Mouse (Mus musculus) brain, embryonic 14.5 days (tissue): ENCODE results near the gene Retreg1. TPM values are rescaled to one million over a fixed set of nuclear protein-coding genes. Genes with fewer than 3 reads are reported as not detected.

ENCODE experiments used
- DNase-seq: peaks from one replicate; pipeline ENCODE4 v3.0.0-alpha.2; 2011; ENCODE audit warnings: low read depth
- CTCF ChIP-seq: fragments of 200-500 bp; IDR thresholded peaks from 2 replicates; pipeline ENCODE4 v1.5.1; 2012; ENCODE audit warnings: inconsistent platforms, mild to moderate bottlenecking, moderate library complexity, borderline replicate concordance; ENCODE audit not compliant: insufficient read depth, insufficient read length; ENCODE audit errors: extremely low read depth
- POLR2A ChIP-seq: fragments of 200-500 bp; IDR thresholded peaks from 2 replicates; pipeline ENCODE4 v1.6.1; 2012; ENCODE audit warnings: mild to moderate bottlenecking, inconsistent platforms, borderline replicate concordance; ENCODE audit not compliant: poor library complexity, insufficient read depth, insufficient read length, severe bottlenecking; ENCODE audit errors: extremely low read depth
- polyA plus RNA-seq: library from polyadenylated mRNA; depleted of rRNA; stranded (reverse); fragments of >200 nt; gene quantifications from 2 replicates; pipeline ENCODE4 v1.2.3, GENCODE M21; 2012

Retreg1 gene
- polyA plus RNA-seq, 1 experiment, result 8.9 TPM

DNA sequence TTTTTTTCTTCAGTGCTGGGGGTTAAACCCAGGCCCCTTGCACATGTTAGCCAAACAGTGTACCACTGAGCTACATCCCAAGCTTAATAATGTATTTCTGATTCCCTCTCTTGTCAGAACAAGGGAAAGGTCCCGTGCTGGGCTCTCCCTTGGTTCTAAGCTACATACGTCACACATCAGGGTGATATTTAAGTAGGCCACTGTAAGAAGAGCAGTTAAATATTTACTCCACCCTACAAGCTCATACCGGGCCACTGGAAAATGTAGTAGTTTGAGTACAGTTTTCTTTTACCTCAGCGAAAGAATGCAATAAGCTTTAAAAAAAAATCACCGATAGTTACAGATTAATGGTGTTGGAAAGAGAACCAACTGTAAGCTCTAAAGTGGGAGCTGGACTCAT lies 46.9 kb downstream of the Retreg1 start:
- DNase-seq, result no peak
- TF ChIP-seq POLR2A (no peak), CTCF (no peak)

DNA sequence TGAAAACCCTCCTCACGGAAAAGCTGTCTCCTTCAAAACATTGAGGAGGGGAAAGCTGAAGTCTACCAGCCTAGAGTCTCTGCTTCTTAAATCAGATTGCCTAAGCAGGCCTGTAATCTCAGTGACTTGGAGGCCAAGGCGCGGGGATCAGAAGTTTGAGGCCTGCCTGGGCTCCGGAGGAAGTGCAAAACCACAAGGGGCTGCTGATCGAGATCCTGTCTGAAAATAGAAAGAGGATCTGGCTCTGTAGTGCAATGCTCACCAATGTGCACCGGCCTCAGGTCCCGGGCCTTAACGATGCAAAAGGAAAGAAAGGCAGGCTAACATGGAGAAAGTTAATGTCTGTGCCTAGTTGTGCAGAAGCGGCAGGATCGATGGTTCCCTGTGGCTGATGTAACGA lies 48.6 kb downstream of the Retreg1 start:
- DNase-seq, result no peak
- TF ChIP-seq POLR2A, result no peak
- TF ChIP-seq CTCF, result no peak

DNA sequence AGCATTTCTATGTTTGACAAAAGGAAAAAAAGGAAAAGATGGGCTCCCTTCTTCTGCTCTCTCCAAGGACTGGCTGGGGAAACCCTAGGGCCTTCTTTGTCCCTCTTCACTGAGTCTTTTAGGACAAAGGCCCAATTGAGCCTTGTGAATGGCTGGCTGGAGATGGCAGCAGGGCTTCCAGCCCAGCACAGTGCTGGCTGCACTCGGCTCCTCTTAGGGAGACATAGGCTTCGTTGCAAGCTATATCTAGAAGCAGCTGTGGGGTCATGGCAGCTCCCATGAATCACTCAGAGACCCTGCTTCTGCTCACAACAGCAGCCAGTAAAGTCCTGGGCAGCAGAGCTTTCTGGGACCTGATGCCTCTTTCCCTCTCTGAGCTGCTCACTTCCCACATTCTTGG lies 50.3 kb downstream of the Retreg1 start:
- TF ChIP-seq POLR2A (no peak), CTCF (no peak)
- DNase-seq, result no peak

DNA sequence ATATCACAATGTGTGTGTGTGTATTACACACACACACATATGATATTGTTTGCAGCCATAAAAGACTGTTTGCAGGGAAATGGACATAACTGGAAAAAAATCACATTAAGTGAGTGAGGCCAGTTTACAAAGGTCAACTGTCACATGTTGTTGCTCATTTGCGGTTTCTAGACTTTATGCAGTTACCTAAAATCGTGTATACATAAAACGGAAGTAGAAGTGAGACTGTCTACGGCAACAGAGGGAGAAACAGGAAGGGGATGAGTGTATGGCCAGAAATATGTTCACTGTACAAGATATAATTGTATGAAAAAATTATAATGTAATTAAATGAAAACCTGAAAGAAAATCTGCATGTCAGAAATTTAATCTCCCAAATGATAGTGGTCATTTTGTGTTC lies 53.8 kb downstream of the Retreg1 start:
- no peak for TF ChIP-seq POLR2A
- TF ChIP-seq CTCF, result no peak
- no peak for DNase-seq

DNA sequence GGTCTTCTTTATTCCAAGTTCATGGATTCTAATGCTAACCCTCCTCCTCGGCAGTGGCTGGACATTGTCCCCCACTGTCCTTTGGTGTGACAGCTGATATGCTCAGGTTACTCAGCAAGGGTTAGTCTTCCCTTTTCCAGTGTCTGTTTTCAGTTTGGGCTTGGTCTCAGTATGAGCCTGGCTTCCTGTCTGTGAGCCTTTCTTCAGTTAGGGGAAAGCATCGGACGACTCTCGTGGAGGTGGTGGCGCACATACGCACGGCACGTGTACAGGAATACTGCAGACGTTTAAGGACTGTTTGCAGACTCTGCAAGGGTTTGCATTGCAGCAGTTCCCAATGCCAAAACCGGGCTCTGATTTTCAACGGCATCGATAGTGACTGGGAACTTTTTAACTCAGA lies 54.6 kb downstream of the Retreg1 start:
- DNase-seq, result no peak
- no peak for TF ChIP-seq POLR2A
- no peak for TF ChIP-seq CTCF

DNA sequence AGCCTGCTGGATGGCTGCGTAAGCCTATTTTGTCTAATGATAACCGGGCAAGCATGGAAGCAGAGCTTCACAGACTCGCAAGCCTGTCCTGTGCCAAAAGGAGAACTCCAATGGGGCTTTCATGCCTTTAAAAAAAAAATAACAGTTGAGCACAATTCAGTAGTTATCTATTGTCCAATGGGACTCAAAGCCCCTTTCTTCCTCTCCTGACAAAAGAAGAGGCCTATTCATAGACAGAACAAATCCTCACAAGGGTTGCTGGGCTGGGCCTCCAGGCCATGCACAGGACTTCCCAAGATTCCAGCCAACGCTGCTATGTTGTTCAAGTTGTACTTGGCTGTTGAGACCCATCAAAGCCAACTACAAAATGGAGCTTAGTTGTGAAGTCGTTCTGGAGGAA lies 56.0 kb downstream of the Retreg1 start:
- peak; percentile 42 for DNase-seq
- no peak for TF ChIP-seq CTCF
- no peak for TF ChIP-seq POLR2A

DNA sequence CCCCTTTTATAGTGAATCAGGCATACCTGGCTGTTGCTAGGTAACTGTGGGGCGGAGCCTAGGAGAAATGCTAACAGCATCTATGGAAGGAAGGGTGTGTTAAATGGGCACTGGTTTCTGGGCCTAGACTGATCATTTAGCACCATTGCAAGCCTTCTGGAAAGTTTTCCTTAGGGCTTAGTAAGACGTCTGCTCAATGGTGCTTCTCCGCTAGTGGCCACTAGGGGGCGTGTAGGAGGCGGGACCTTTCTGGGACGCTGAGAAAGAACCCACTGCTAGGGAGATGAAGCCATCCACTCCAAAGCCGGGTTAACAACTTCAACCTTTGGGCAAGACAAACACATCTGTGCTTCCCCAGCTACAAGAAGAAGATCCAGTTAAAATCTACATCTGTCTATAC lies 57.6 kb downstream of the Retreg1 start:
- no peak for TF ChIP-seq POLR2A
- peak; percentile 80 for TF ChIP-seq CTCF
- DNase-seq, result peak; percentile 36

DNA sequence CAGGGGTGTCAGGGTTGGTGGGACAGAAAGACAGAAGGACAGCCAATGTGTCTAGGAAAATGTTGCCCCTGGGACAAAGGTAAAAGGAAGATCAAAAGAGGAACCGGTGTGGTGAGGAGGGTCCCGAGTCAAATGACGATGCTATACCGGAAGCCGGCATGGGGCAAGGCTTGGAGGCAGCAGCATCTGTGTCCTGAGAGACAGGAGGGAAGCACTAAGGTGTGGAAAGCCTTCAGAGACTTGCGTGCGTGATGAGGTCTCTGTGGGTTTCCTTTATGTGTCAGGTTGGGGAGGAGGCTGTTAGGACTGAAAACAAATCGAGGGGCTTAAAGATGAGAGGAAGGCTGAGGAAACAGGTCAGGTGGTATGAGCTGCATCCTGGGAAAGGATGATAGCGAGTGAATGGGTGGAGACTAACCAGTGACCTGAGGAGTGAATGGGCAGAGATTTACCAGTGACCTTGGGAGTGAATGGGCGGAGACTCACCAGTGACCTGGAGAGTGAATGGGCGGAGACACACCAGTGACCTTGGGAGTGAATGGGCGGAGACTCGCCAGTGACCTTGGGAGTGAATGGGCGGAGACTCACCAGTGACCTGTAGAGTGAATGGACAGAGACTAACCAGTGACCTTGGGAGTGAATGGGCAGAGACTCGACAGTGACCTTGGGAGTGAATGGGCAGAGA lies 60.1 kb downstream of the Retreg1 start:
- TF ChIP-seq POLR2A, result no peak
- TF ChIP-seq CTCF, result no peak
- DNase-seq, result no peak

DNA sequence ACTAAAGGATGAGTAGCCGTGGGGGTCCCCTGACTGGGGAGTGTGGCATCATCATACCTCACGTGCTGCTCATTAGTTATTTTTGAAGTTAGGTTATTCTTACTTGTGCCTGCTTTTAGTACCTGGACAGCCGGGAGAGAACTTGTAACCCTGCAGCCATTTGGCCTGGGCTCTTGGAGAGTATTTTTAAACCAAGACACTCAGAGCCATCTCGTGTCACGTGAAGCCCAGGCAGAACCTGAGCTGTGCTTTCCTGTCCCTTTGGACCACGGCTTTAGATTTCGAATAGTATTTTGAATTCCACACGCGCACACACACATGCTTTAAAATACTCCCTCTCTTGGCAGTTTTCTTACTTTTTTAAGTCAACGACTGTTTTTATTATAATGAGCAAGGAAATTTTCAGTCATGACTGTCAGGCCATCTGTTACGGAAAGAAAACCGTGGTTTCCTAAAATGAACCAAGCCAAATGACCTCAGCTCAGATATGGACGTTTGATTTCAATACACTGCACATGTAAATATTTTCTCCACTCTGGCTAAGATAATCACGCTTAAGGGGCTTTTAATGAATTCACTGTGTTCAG lies 61.5 kb downstream of the Retreg1 start:
- peak; percentile 35 for DNase-seq
- no peak for TF ChIP-seq POLR2A
- TF ChIP-seq CTCF, result no peak

DNA sequence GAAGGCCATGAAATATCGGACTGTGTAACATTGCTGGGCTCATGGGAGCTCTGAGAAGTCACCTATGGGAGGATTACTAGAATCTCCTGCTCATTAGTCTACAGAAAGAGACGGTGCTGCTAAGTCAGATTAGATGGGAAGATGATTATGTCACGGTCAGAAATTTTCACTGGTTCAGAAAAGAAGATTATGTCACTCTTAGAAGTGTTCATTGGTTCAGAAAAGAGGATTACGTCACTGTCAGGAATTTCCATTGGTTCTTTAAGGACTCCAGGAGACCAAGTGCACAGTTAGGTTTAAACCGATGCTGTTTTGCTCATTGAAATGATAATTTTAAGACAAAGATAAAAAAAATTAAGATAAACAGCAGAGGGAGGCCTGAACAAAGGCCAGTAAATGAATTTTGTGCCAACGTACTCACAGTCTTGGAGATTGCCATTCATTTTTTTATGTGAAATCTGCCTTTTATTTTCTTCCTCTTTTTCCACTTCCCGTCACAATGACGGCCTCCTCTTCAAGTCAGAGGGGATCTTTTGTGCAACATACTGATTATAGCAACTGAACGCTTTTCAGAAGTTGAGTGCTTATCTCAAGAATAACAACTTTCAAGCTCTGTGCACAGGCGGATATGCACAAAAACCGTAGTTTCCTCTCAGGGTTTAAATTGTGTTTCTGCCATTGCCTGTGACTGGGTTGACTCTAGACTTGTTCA lies 67.0 kb downstream of the Retreg1 start:
- DNase-seq, result peak; percentile 77
- TF ChIP-seq CTCF, result no peak
- no peak for TF ChIP-seq POLR2A

DNA sequence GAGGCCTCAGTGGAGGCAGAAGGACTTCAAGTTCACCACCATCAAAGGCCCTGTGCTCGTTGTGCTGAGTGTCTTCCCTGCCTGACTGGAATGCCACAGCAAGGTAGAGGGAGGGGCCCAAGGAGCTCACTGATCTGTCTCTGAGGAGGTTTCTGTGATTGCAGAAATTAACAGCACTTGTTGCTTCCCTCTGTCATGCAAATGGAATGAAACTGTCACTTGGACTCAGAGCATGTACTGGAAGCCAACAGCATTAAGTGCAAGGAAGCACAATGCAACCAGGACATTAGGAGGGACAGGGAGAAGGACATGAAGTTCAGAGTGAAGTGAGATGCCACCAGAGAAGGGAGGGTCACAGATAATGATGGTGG lies 67.5 kb downstream of the Retreg1 start:
- no peak for TF ChIP-seq CTCF
- no peak for TF ChIP-seq POLR2A
- no peak for DNase-seq

DNA sequence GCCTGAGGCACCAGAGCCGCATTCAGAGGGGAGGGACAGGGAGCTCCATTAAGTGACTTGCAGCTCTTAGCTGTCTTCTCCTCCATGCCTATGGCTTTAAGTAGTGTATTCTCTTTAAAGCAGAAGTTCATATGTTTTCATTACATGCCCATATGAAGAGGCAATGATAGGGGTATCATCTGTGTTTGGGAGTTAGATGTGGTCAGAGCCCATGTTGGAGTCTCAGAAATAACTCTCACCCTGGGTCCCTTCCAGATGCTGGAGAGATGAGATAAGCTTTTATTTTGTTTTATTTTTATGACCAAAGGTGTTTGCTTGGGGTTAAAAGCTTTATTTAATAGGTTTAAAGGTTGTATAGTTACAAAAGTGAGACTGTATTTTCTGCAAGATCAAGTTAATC lies 67.9 kb downstream of the Retreg1 start:
- DNase-seq, result no peak
- no peak for TF ChIP-seq CTCF
- no peak for TF ChIP-seq POLR2A

DNA sequence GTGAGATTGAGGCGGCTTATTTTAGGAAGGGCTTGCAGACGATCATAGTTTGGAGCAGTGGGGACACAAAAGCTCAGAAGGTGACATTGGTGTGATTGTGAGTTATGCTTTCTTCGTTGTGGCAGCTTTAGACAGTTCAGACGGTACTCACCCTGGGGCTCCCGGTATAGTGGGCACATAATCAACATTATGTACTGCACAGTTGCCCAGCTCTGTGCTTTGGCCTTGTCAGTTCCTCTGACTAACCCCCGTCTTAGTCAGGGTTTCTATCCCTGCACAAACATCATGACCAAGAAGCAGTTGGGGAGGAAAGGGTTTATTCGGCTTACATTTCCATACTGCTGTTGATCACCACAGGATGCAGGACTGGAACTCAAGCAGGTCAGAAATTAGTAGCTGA lies 69.9 kb downstream of the Retreg1 start:
- no peak for DNase-seq
- TF ChIP-seq POLR2A (no peak), CTCF (no peak)
